Mouse (Mus musculus) G1E (cell line): ENCODE measurements around the gene Ovch2. TPM values are rescaled to one million over a fixed set of nuclear protein-coding genes. Genes with fewer than 3 reads are reported as not detected.

Experiments used
- ATAC-seq: 2 replicates; pipeline ENCODE4 v1.8.0; 2016; ENCODE audit warnings: mild to moderate bottlenecking; ENCODE audit not compliant: insufficient number of reproducible peaks, poor library complexity, low FRiP score, severe bottlenecking; ENCODE audit errors: extremely low read depth
- DNase-seq: peaks from one replicate; pipeline ENCODE4 v3.0.0; 2012; ENCODE audit warnings: low spot score
- H3K27me3 ChIP-seq: 2 replicates; pipeline ENCODE4 v1.6.1; 2012; ENCODE audit warnings: mild to moderate bottlenecking, low read length, inconsistent platforms; ENCODE audit not compliant: insufficient read depth
- H3K36me3 ChIP-seq: replicated peaks from 2 replicates; pipeline ENCODE3; 2012; ENCODE audit warnings: mild to moderate bottlenecking, inconsistent platforms
- H3K4me1 ChIP-seq: 2 replicates; pipeline ENCODE4 v1.6.1; 2012; ENCODE audit warnings: low read depth, low read length, inconsistent platforms, mixed read lengths; ENCODE audit not compliant: insufficient read depth
- H3K4me3 ChIP-seq: 2 replicates; pipeline ENCODE4 v1.5.1; 2012; ENCODE audit warnings: low read depth, mild to moderate bottlenecking, inconsistent platforms, low read length, moderate library complexity, mixed read lengths
- H3K9me3 ChIP-seq: replicated peaks from 2 replicates; pipeline ENCODE4 v1.6.1; 2012; ENCODE audit warnings: inconsistent platforms
- CTCF ChIP-seq: IDR thresholded peaks from 2 replicates; pipeline ENCODE4 v1.5.1; 2012; ENCODE audit warnings: low read depth, low read length, inconsistent platforms, mixed read lengths
- GATA1 ChIP-seq: IDR thresholded peaks from 2 replicates; pipeline ENCODE4 v1.6.1; 2012; ENCODE audit warnings: borderline replicate concordance, low read length, inconsistent platforms, mixed read lengths
- GATA2 ChIP-seq: IDR thresholded peaks from 2 replicates; pipeline ENCODE4 v1.6.1; 2012; ENCODE audit warnings: low read depth, low read length, inconsistent platforms, borderline replicate concordance
- POLR2AphosphoS5 ChIP-seq: IDR thresholded peaks from 2 replicates; pipeline ENCODE4 v1.6.1; 2012; ENCODE audit warnings: low read depth, low read length, inconsistent platforms; ENCODE audit not compliant: insufficient replicate concordance
- TAL1 ChIP-seq: conservative IDR thresholded peaks from 2 replicates; pipeline ENCODE4 v1.6.1; 2012; ENCODE audit warnings: low read depth, low read length, inconsistent platforms, mixed read lengths
- polyA plus RNA-seq: library from polyadenylated mRNA; stranded (reverse); fragments of >175 nt; gene quantifications from 2 replicates; pipeline ENCODE4 v1.2.3, GENCODE M21; 2012
- total RNA-seq, 2 experiments: library from RNA; stranded (forward) in 1 of 2; stranded (reverse) in 1 of 2; fragments of 200-1000 nt in 1 of 2; fragments of >200 nt in 1 of 2; fragmentation: Nextera tagmentation in 1 of 2; gene quantifications; 2 replicates each; pipeline ENCODE4 v1.2.3; 2014 to 2017

Gene Ovch2
- total and polyA plus RNA-seq, 3 experiments = not detected

DNA sequence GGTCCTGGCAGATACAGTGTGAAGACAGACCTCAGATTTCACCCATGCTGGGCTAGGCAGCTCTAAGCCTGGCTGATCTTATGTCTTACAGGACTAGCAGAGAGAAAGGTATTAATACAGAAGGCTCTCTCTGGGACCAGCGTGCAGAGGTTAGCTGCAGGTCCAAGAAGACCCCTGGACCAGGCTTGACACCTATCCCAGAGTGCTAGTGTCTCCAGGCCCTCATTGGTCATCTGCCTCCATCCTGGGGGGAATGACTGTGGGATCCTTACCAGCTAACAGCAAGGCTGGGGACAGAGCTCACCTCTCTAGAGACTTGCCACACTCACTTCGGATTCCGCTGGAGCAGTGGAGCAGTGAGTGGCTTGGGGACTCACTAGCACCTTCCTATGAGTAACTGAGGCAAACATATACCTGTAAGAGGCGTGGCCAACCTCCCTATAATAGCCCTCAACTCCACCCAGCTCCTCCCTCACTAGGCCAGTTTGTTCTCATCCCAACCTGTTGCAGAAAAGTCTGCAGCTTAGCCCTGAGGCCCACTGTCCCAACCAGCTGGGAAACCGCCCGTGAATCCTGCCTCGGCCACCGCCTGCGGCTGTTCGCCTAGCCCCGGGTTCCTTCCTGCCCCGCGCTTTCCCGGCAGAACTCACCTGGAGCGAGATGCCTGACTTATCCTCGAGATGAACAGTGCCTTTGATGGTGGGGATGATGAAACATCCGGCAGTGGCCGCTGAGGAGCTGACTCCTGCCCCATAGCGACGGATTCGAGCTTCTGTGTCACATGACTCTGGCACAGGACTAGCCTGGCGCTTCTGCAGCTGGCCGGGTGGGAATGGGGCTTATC is 43.5 kb downstream of the Ovch2 start, which contains the start of gene Cyb5r2:
TSS of gene Cyb5r2 (minus strand) at position 725 of the 844 bp plus-strand sequence.
- ATAC-seq = no peak
- no peaks in the 10 kb centered on the region for H3K36me3 ChIP-seq

DNA sequence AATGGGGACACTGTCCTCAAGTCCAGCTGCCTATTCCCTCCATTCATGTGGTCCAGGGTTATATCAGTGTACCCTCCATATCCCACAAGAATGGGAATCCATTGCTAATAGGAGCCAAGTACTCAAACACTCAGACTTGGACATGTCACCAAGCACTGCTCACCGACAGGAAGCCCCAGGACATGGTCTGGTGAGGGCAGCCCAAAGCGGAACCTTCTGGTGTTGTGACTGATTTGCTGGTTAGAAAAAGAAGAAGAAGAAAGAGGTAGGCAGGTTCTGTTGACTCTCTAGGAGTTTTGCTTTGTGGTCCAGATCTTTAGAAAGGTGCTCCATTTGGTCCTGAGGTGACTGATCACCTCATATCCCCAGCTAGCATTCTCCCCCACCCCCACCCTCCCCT is 44.3 kb downstream of the Ovch2 start:
- H3K9me3 ChIP-seq = peaks cover 41% of the 10 kb centered on the region
- no peak for TF ChIP-seq POLR2AphosphoS5
- TF ChIP-seq GATA2 = no peak
- no peak for TF ChIP-seq TAL1
- TF ChIP-seq GATA1 = no peak
- no peak for TF ChIP-seq CTCF
- ATAC-seq = no peak
- no peak overlapping the region for H3K4me3 ChIP-seq
- DNase-seq = no peak
- no peaks in the 10 kb centered on the region for H3K36me3 ChIP-seq
- no peaks in the 10 kb centered on the region for H3K4me1 ChIP-seq
- no peaks in the 10 kb centered on the region for H3K27me3 ChIP-seq

More for the DNA sequence above, 43.5 kb downstream of the Ovch2 start, which contains the start of gene Cyb5r2:
- no peak for DNase-seq
- TF ChIP-seq CTCF (no peak), POLR2AphosphoS5 (no peak), GATA2 (no peak), GATA1 (no peak), TAL1 (no peak)
- Histone ChIP-seq H3K9me3 (peaks cover 37% of the 10 kb centered on the region), H3K4me1 (no peaks in the 10 kb centered on the region), H3K27me3 (no peaks in the 10 kb centered on the region), H3K4me3 (no peak within 1 kb of the TSS; the same call in 1 of the 2 replicates)

DNA sequence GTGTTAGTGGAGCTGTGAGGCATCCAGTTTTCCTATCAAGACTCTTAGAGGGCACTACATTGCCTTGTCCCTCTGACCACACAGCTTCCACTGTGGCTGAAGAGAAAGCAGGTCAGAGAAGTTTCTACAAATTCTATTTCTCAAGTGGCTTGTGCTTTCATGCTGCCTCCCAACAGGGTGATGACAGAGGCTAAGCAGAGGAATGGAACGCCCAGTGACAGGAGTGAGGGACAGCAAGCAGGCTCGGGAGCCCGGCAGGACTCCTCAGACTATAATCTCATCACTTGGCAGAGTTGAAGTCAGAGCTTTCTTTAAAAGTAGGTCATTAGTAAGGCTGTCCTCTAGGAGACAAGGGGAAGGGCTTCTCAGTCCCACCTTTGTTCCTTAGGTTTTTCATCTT is 45.1 kb downstream of the Ovch2 start:
- ATAC-seq (no peak), DNase-seq (no peak)
- Histone ChIP-seq H3K36me3 (no peaks in the 10 kb centered on the region), H3K27me3 (no peaks in the 10 kb centered on the region), H3K4me1 (no peaks in the 10 kb centered on the region), H3K9me3 (peaks cover 42% of the 10 kb centered on the region), H3K4me3 (no peak overlapping the region)
- TF ChIP-seq CTCF = no peak
- no peak for TF ChIP-seq GATA1

DNA sequence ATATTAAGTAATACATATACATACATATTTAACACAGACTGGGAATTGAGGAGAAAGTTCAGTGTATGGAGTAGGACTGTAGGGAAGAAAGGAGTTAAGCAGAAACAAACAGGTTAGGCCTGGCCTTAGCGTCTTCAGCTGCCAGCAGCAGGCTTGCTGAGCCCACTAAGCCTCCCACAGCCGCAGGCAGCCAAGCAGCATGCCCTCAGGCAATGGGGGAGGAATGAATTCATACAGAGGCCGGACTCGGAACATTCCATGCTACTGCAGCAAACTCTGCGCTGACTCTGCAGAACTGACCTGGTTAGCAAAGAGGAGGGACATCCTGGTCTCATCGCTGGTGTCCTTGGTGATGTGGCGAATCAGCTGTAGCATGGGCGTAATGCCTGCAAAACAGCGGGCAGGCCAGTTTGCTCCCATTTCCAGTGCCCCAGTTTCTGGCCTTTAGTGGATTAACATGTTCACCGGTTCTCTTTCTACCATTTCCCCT is 48.9 kb downstream of the Ovch2 start:
- no peak for TF ChIP-seq TAL1
- no peak for TF ChIP-seq CTCF
- TF ChIP-seq GATA2 = no peak
- TF ChIP-seq POLR2AphosphoS5 = no peak
- no peak for TF ChIP-seq GATA1
- Histone ChIP-seq H3K4me3 (no peak overlapping the region), H3K36me3 (no peaks in the 10 kb centered on the region), H3K9me3 (peaks cover 54% of the 10 kb centered on the region), H3K4me1 (no peaks in the 10 kb centered on the region), H3K27me3 (no peaks in the 10 kb centered on the region)
- DNase-seq (no peak), ATAC-seq (no peak)

DNA sequence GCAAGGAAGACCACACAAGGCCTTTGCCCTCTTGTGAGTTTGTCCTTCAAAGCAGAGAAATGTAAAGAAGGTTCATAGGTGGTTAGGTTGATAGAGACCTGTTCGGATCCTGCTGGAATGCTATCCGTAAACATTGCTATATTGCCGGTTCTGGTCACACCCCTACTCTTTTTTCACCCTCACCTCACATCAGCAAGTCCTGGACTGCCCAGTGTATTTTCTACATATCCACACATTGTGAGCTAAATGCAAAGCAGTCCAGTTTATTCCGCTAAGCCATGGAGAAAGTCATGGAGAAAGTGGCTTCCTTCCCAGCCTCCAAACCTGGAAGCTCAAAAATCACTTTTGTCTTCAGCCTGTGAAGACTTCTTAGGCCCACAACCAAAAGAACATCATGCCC is 51.3 kb downstream of the Ovch2 start:
- ATAC-seq (no peak), DNase-seq (no peak)
- Histone ChIP-seq H3K27me3 (no peaks in the 10 kb centered on the region), H3K4me1 (no peaks in the 10 kb centered on the region), H3K9me3 (peaks cover 70% of the 10 kb centered on the region), H3K4me3 (no peak overlapping the region), H3K36me3 (no peaks in the 10 kb centered on the region)
- no peak for TF ChIP-seq TAL1
- no peak for TF ChIP-seq POLR2AphosphoS5
- no peak for TF ChIP-seq GATA1

DNA sequence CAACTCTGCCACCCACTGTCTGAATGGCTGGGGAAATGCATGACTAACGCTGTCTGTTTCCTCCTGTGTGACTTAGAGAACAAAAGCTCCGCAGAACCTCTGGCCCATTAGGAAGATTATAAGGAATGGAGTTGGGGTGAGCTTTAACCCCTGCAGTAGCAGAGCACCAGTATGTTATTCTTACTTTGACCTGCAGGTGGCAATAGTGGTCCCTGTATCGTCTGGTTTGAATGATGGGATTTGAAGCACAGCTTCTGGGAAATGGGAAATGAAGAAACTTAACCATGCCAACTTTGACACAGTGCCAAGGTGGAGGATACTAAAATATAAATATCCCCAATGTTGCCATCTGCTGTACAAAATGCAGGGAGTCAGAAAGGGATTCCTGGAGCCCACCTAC is 51.7 kb downstream of the Ovch2 start:
- Histone ChIP-seq H3K36me3 (no peaks in the 10 kb centered on the region), H3K4me3 (no peak overlapping the region), H3K27me3 (no peaks in the 10 kb centered on the region), H3K4me1 (no peaks in the 10 kb centered on the region), H3K9me3 (peaks cover 71% of the 10 kb centered on the region)
- ATAC-seq (no peak), DNase-seq (no peak)
- TF ChIP-seq GATA1 (no peak), CTCF (no peak), POLR2AphosphoS5 (no peak)

DNA sequence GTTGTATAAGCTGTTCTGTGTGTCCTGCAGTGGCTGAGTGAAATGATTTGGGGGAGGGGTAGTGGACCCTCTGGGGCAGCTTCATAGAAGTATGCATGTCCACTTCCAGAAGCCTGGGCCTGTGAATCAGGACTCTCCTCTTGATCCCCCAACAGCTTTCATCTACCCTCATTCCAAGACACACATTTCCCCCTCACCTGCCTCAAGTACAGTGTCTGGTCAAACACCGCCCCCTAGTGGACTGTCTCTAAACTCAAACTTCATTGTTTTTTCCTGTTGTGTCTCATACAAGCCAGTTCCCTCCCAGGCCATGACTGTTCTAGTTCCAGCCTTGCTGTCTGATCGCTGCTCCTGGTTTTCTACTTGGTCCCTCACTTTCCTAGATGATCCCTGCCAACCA is 53.1 kb downstream of the Ovch2 start:
- H3K27me3 ChIP-seq = no peaks in the 10 kb centered on the region
- H3K36me3 ChIP-seq = no peaks in the 10 kb centered on the region
- TF ChIP-seq GATA2 (no peak), POLR2AphosphoS5 (no peak), TAL1 (no peak), GATA1 (no peak), CTCF (no peak)
- DNase-seq (no peak), ATAC-seq (no peak)
- H3K4me3 ChIP-seq = no peak overlapping the region
- no peaks in the 10 kb centered on the region for H3K4me1 ChIP-seq
- peaks cover 78% of the 10 kb centered on the region for H3K9me3 ChIP-seq
